Mouse (Mus musculus) forebrain, embryonic 11.5 days (tissue): ENCODE results near the gene Cnfn. TPM values are rescaled to one million over a fixed set of nuclear protein-coding genes. Genes with fewer than 3 reads are reported as not detected.

Experiments
- ATAC-seq: fragments of 200-750 bp; cut with Nextera tagmentation; replicated peaks from 2 replicates; pipeline ENCODE4 v1.8.0; 2017; ENCODE audit warnings: moderate TSS enrichment; ENCODE audit not compliant: low FRiP score
- DNase-seq: peaks from one replicate; pipeline ENCODE4 v3.0.0-alpha.2; 2017; ENCODE audit warnings: low spot score
- H3K27ac ChIP-seq: fragments of 300-500 bp; sonication (generic); 2 replicates; pipeline ENCODE4 v1.5.1; 2014; ENCODE audit warnings: low read depth, low read length
- H3K27me3 ChIP-seq: fragments of 300-500 bp; sonication (generic); 2 replicates; pipeline ENCODE4 v1.6.1; 2014; ENCODE audit warnings: mild to moderate bottlenecking, low read length, mixed read lengths; ENCODE audit not compliant: control insufficient read depth, insufficient read depth
- H3K36me3 ChIP-seq: fragments of 300-500 bp; sonication (generic); 2 replicates; pipeline ENCODE4 v1.6.1; 2014; ENCODE audit warnings: mild to moderate bottlenecking, low read length, moderate library complexity, mixed read lengths; ENCODE audit not compliant: control insufficient read depth, insufficient read depth
- H3K4me1 ChIP-seq: fragments of 300-500 bp; sonication (generic); replicated peaks from 2 replicates; pipeline ENCODE4 v1.6.1; 2014; ENCODE audit warnings: low read length, mixed read lengths; ENCODE audit not compliant: control insufficient read depth, insufficient read depth
- H3K4me2 ChIP-seq: fragments of 300-500 bp; sonication (generic); 2 replicates; pipeline ENCODE4 v1.6.1; 2014; ENCODE audit warnings: low read depth, mild to moderate bottlenecking, low read length, moderate library complexity, mixed read lengths; ENCODE audit not compliant: severe bottlenecking
- H3K4me3 ChIP-seq: fragments of 300-500 bp; sonication (generic); 2 replicates; pipeline ENCODE4 v1.5.1; 2014; ENCODE audit warnings: low read depth, low read length
- H3K9ac ChIP-seq: fragments of 300-500 bp; sonication (generic); 2 replicates; pipeline ENCODE4 v1.6.1; 2014; ENCODE audit warnings: low read length
- H3K9me3 ChIP-seq: fragments of 300-500 bp; sonication (generic); 2 replicates; pipeline ENCODE4 v1.6.1; 2016; ENCODE audit warnings: low read length, mixed read lengths; ENCODE audit not compliant: control insufficient read depth
- WGBS: fragments of 180-500 bp; shearing (Covaris S2); extraction: QIAGEN DNeasy Blood & Tissue Kit; methylation state at CpG from one replicate; pipeline ENCODE4 v1.1.7; 2014; 5-methylcytosine and 5-hydroxymethylcytosine counted together
- polyA plus RNA-seq: library from polyadenylated mRNA; unstranded; fragments of >200 nt; fragmentation: Nextera tagmentation; extraction: Ambion mirVana; gene quantifications from 2 replicates; pipeline ENCODE4 v1.2.1, GENCODE M21; 2014

Gene Cnfn
- polyA plus RNA-seq, 1 experiment from 2014 or later: 0.28 TPM

DNA sequence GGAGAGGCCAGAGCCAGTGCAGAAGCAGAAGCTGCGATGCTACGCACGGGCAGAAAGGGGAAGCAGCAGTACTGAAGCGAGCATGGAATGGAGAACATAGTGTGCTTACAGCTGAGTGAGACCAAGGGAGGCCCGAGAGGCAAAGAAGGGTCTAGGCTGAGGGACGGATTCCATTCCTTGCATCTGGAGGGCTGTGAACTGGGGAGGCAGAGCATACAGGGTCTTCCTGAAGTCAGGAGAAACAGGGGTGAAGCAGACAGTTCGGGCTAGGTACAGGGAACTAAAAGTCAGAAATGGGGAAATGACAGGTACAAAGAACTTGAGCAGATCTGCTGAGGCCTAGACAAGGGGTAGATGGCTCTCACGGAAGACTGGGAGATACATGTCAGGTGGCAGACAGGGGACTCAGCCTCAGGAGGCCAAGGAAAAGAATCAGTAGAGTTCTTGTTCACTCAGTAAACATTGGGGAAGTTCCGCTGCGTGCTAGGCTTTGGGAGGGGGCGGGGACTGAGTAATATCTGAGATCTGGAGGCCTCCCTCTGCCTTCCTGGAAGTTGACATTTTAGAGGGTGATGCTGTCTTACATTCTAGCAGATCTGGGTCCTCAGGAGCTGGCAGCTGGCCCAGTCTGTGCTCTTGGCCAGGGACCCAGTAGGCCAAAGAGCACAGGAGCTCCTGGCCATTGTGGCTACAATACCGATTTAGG is 16.5 kb upstream of the Cnfn start:
- 93% methylated on average over 12 of the region's 12 CpGs for WGBS
- Histone ChIP-seq H3K4me3 (no peak overlapping the region), H3K4me1 (no peaks in the 10 kb centered on the region), H3K9me3 (no peaks in the 10 kb centered on the region), H3K4me2 (no peak overlapping the region), H3K9ac (no peak overlapping the region), H3K27me3 (no peaks in the 10 kb centered on the region; the same call in 1 of the 2 replicates), H3K36me3 (no peaks in the 10 kb centered on the region; the same call in 1 of the 2 replicates), H3K27ac (no peak overlapping the region)
- DNase-seq: no peak
- no peak for ATAC-seq

DNA sequence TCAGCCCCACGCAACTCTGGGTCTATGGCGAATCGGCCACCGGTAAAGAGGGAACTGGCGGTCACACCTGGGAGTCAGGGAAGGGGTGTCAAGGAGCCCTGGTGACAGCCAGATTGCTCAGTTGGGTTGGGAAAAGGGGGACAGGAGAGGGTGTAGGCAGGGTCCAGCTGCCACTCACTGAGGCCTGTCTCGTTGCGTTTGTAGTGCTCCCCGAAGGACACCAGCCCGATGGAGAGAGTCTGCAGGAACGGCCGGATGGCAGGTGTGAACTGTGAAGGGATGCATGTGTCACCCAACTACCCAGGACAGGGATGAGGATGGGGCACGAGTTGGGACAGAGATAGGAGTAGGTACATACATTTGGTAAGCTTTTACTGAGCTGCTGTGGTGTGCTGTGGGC is 15.7 kb upstream of the Cnfn start:
- H3K36me3 ChIP-seq: no peaks in the 10 kb centered on the region; the same call in 1 of the 2 replicates
- H3K4me1 ChIP-seq: 0 out of 2 replicates have a peak, but pooled peaks cover 2% of the 10 kb centered on the region
- H3K27me3 ChIP-seq: peaks cover 3% of the 10 kb centered on the region
- H3K9me3 ChIP-seq: no peaks in the 10 kb centered on the region
- H3K4me3 ChIP-seq: no peak overlapping the region
- DNase-seq: no peak
- no peak for ATAC-seq
- no peak overlapping the region for H3K9ac ChIP-seq
- no peak overlapping the region for H3K27ac ChIP-seq
- 94% methylated on average over 12 of the region's 12 CpGs for WGBS
- H3K4me2 ChIP-seq: no peak overlapping the region

DNA sequence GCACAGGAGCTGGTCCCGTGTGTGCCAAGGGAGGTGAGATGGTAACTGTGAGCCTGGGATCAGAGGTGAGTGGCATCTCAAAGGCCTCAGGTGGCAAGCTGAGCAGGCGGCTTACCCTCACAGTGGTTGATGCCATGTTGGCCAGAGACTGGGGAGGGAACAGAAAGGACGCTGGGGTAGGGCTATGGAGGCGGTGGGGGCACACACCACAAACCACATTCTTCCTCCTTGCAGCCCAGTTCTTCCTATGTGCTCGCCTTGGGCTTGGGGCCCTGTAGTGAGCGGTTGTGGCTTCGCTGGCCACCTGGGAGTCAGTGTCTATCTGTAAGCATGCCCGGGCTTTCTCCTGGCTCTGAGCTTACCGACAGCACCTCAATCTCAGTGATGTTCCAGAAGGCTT is 15.3 kb upstream of the Cnfn start:
- DNase-seq (no peak), ATAC-seq (no peak)
- Histone ChIP-seq H3K9ac (no peak overlapping the region), H3K4me2 (no peak overlapping the region), H3K27ac (no peak overlapping the region), H3K27me3 (peaks cover 3% of the 10 kb centered on the region), H3K9me3 (no peaks in the 10 kb centered on the region), H3K36me3 (no peaks in the 10 kb centered on the region; the same call in 1 of the 2 replicates), H3K4me1 (peaks cover 5% of the 10 kb centered on the region; the same call in 1 of the 2 replicates), H3K4me3 (no peak overlapping the region)
- 88% methylated on average over 9 of the region's 9 CpGs for whole genome bisulfite sequencing

DNA sequence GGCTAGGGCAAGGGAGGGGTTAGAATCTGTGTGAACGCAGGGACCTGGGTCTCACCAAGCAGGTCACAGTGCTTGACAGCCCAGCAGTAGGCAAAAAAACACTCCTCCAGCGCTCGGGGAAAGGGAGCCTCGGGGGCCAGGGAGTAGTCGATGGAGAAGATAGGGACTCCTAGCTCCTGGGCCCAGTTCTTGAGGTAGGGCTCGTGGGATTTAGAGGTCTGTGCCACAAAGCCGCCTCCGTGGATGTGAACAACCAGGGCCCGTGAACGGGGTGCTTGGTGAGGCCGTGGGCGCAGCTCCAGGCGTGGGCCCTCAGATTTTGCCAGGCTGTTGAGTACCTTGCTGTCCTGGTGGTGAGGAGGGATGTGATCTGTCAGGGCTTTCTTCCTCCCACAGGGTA is 14.8 kb upstream of the Cnfn start:
- Histone ChIP-seq H3K4me1 (peaks cover 8% of the 10 kb centered on the region; the same call in 1 of the 2 replicates), H3K9ac (no peak overlapping the region), H3K4me2 (no peak overlapping the region), H3K9me3 (no peaks in the 10 kb centered on the region), H3K27me3 (peaks cover 3% of the 10 kb centered on the region), H3K27ac (no peak overlapping the region), H3K4me3 (no peak overlapping the region), H3K36me3 (no peaks in the 10 kb centered on the region; the same call in 1 of the 2 replicates)
- DNase-seq: no peak
- no peak for ATAC-seq
- WGBS: 91% methylated on average over 13 of the region's 13 CpGs

DNA sequence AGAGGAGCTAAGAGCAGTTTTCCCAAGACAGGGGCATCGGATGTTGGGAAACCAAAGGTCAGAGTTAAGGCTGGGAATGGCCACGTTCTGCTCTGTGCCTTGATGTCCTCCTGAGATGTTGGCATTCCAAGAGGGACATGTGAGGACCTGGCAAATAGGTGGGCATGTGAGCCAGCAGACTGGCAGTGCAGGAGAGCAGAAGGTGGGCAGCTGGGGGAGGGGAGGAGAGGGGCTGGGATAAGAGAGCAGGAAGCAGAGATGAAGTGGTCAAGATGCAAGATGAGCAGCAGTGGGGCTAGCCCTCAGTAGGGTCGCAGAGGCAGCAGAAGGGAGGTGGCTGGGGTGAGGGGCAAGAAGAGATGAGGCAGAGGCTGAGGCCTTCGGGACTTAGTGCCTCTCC is 14.4 kb upstream of the Cnfn start:
- Histone ChIP-seq H3K4me1 (peaks cover 8% of the 10 kb centered on the region; the same call in 1 of the 2 replicates), H3K27ac (no peak overlapping the region), H3K4me2 (no peak overlapping the region), H3K9ac (no peak overlapping the region), H3K9me3 (no peaks in the 10 kb centered on the region), H3K36me3 (no peaks in the 10 kb centered on the region; the same call in 1 of the 2 replicates), H3K4me3 (no peak overlapping the region), H3K27me3 (peaks cover 3% of the 10 kb centered on the region)
- no peak for DNase-seq
- 80% methylated on average over 4 of the region's 4 CpGs for WGBS
- ATAC-seq: no peak

DNA sequence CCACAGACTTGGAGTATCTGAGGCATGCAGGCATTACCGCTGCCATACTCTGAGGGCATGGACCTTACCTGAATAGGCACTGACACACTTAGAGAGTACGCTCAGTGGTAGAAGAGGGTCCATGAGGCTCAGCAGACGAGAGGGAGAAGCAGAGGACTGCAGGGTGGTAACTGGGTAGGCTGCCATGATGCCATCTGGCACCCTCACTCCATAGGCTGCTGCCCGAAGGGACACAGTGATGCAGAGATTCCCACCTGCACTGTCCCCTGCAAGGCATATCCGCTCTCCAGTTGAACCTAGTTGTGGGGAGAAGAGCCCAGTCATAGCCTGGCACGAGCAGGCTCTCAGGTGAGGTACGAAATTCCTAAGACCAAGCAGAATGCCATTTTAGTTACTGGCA is 13.9 kb upstream of the Cnfn start:
- Histone ChIP-seq H3K4me3 (no peak overlapping the region), H3K9ac (no peak overlapping the region), H3K4me1 (peaks cover 8% of the 10 kb centered on the region; the same call in 1 of the 2 replicates), H3K9me3 (no peaks in the 10 kb centered on the region), H3K4me2 (no peak overlapping the region), H3K27me3 (peaks cover 3% of the 10 kb centered on the region), H3K27ac (no peak overlapping the region), H3K36me3 (no peaks in the 10 kb centered on the region; the same call in 1 of the 2 replicates)
- 90% methylated on average over 7 of the region's 7 CpGs for WGBS
- DNase-seq (no peak), ATAC-seq (no peak)

DNA sequence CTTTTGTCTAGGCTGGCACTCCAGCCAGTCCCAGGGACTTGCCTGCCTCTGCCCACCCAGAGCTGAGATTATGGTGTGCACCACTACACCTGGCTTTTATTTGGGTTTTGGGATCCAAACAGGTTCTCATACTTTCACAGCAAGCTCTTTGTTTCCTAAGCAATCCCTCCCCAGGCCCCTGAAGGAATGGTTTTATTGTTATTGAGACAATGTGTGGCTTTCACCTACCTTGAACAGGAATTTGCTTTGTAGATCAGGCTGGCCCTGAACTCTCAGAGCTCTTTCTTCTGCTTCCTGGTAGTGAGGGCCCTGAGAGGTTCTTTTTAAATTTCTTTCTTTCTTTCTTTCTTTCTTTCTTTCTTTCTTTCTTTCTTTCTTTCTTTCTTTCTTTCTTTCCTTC is 13.0 kb upstream of the Cnfn start:
- ATAC-seq (no peak), DNase-seq (no peak)
- no peaks in the 10 kb centered on the region for H3K9me3 ChIP-seq
- H3K4me2 ChIP-seq: no peak overlapping the region
- H3K27me3 ChIP-seq: peaks cover 3% of the 10 kb centered on the region
- peaks cover 8% of the 10 kb centered on the region; the same call in 1 of the 2 replicates for H3K4me1 ChIP-seq
- H3K27ac ChIP-seq: no peak overlapping the region
- no peaks in the 10 kb centered on the region; the same call in 1 of the 2 replicates for H3K36me3 ChIP-seq
- no peak overlapping the region for H3K9ac ChIP-seq
- no peak overlapping the region for H3K4me3 ChIP-seq

DNA sequence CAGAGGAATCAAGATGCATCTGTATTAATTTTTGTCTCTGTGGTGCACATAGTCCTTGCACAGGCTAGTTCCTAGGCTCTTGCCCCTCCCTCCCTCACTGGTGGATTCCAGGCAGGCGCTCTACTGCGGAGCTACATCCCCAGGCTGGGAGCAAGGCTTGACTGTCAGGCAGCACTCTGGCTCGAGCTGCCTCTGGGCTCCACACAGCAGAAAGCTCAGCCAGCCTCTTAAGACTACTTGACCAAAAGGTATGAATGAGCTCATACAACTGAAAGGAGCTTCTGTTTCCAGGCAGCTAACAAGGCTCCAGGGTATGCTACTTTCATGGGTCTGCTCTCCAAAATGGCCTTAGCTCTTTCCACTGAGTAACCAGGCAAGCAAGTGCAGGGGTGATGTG is 11.8 kb upstream of the Cnfn start:
- Histone ChIP-seq H3K4me1 (peaks cover 11% of the 10 kb centered on the region; the same call in 1 of the 2 replicates), H3K4me2 (no peak overlapping the region), H3K27me3 (peaks cover 3% of the 10 kb centered on the region), H3K4me3 (no peak overlapping the region), H3K27ac (no peak overlapping the region), H3K9me3 (no peaks in the 10 kb centered on the region), H3K9ac (no peak overlapping the region), H3K36me3 (no peaks in the 10 kb centered on the region; the same call in 1 of the 2 replicates)
- WGBS: 32% methylated on average over 3 of the region's 3 CpGs
- ATAC-seq: no peak
- DNase-seq: peak; percentile 53
